In genomic region chr6:135026232-135026631, GRCm38 (mm10) we compare ENCODE assay signal across 8 mouse cellular contexts. TPM values are rescaled to one million over a fixed set of nuclear protein-coding genes. Genes with fewer than 3 reads are reported as not detected.
DNase-seq lines count a peak whose midpoint lies in the region; ATAC-seq lines count a peak whose summit lies in the region.

No protein-coding gene starts in this region.

- intact Hi-C loops in left cerebral cortex, postnatal 25 days (cut with DNase I), result loop anchor here (2.0 kb wide), 1 partner anchor 119 kb away; no protein-coding TSS in a partner anchor
- intact Hi-C loops in left cerebral cortex, postnatal 36 days (cut with DNase I), result loop anchor here (5.0 kb wide), 1 partner anchor 116 kb away; no protein-coding TSS in a partner anchor

- no peak overlapping the region for H3K4me2 ChIP-seq in intestine, embryonic 16.5 days (ENCODE audit: low read depth, low read length)

- H3K36me3 ChIP-seq in intestine, embryonic 16.5 days (ENCODE audit: control insufficient read depth, insufficient read depth, low read length), result peaks cover 13% of the 10 kb centered on the region

- no peaks in the 10 kb centered on the region for H3K9me3 ChIP-seq in intestine, embryonic 16.5 days (ENCODE audit: control insufficient read depth, low read length)

- no peak overlapping the region for H3K4me3 ChIP-seq in intestine, embryonic 16.5 days (ENCODE audit: low read length)

- peak; percentile 63 for ATAC-seq in intestine, embryonic 16.5 days
- peak; percentile 92 for ATAC-seq in megakaryocyte, adult 5-6 weeks (ENCODE audit: poor library complexity, severe bottlenecking)

- H3K9ac ChIP-seq in intestine, embryonic 16.5 days (ENCODE audit: low read depth, low read length), result no peak overlapping the region

- peak overlapping the region; percentile 62 for H3K27ac ChIP-seq in intestine, embryonic 16.5 days (ENCODE audit: low read length)

- peaks cover 8% of the 10 kb centered on the region for H3K4me1 ChIP-seq in intestine, embryonic 16.5 days (ENCODE audit: control insufficient read depth, insufficient read depth, low read length)

- peak; percentile 19 to 73 for DNase-seq in adrenal gland, adult (ENCODE audit: inconsistent age in 2 of 2, low spot score in 1 of 2)
- DNase-seq in adrenal gland, postnatal 4 days (ENCODE audit: low spot score in 2 of 2), result no peak
- peak; percentile 30 to 60 for DNase-seq in left cerebral cortex, postnatal 25 days (ENCODE audit: low spot score in 2 of 2)
- no peak for DNase-seq in left cerebral cortex, postnatal 36 days (ENCODE audit: low spot score in 2 of 2)
- peak; percentile 42 for DNase-seq in embryo, embryonic 11 days
- DNase-seq in ovary, postnatal 14 days (ENCODE audit: low spot score), result no peak

- WGBS in intestine, embryonic 16.5 days, result 19% methylated on average over 3 of the region's 3 CpGs

- no peaks in the 10 kb centered on the region for H3K27me3 ChIP-seq in intestine, embryonic 16.5 days (replicated peaks; ENCODE audit: control insufficient read depth, insufficient read depth, low read length)

RNA-seq across cellular contexts. Expression of gene Ddx47, which starts 14.8 kb away (rescaled TPM):
- 10 to 100 TPM; 74.1 to 84.0 TPM for total RNA-seq in adrenal gland, postnatal 4 days (2021)
- total RNA-seq in left cerebral cortex, postnatal 25 days (2021), result 10 to 100 TPM; 57.1 to 58.3 TPM
- total RNA-seq in left cerebral cortex, postnatal 36 days (2021), result 10 to 100 TPM; 52.9 to 63.8 TPM
- polyA plus RNA-seq in intestine, embryonic 16.5 days (2015; fragmentation: Nextera tagmentation; extraction: Ambion mirVana), result 82.3 and 95.1 TPM in 2 replicates
- 43.4 and 50.3 TPM in 2 replicates for total RNA-seq in megakaryocyte, adult 5-6 weeks (2015)
- total RNA-seq in megakaryocyte, adult 5-6 weeks (2017), result 62.6 and 74.5 TPM in 2 replicates

RNA-seq across cellular contexts. Expression of gene Gprc5a, which starts 39.2 kb away (rescaled TPM):
- 1 to 10 TPM; 1.7 to 3.0 TPM for total RNA-seq in adrenal gland, postnatal 4 days (2021)
- total RNA-seq in left cerebral cortex, postnatal 25 days (2021), result under 1 TPM; 0.37 to 0.39 TPM
- under 1 TPM; 0.30 to 0.43 TPM for total RNA-seq in left cerebral cortex, postnatal 36 days (2021)
- 8.3 and 10.8 TPM in 2 replicates for polyA plus RNA-seq in intestine, embryonic 16.5 days (2015; fragmentation: Nextera tagmentation; extraction: Ambion mirVana)
- total RNA-seq in megakaryocyte, adult 5-6 weeks (2015), result 0.16 and 0.56 TPM in 2 replicates
- 0.22 TPM in 1 of 2 replicates, not detected in the other for total RNA-seq in megakaryocyte, adult 5-6 weeks (2017)

RNA-seq across cellular contexts. Expression of gene Apold1, which starts 44.7 kb away (rescaled TPM):
- total RNA-seq in adrenal gland, postnatal 4 days (2021), result 1 to 10 TPM; 6.5 to 8.2 TPM
- total RNA-seq in left cerebral cortex, postnatal 25 days (2021), result 1 to 10 TPM; 4.1 to 4.5 TPM
- total RNA-seq in left cerebral cortex, postnatal 36 days (2021), result 1 to 10 TPM; 3.2 to 8.0 TPM
- 2.8 and 3.5 TPM in 2 replicates for polyA plus RNA-seq in intestine, embryonic 16.5 days (2015; fragmentation: Nextera tagmentation; extraction: Ambion mirVana)
- total RNA-seq in megakaryocyte, adult 5-6 weeks (2015), result 0.21 and 0.89 TPM in 2 replicates
- 0.40 and 0.49 TPM in 2 replicates for total RNA-seq in megakaryocyte, adult 5-6 weeks (2017)

Comparison
In these comparisons a context has a peak if more than half of its experiments do, and no peak if none do; other contexts are left out.
1. DNase-seq: peak in adrenal gland, adult (2 of 2), left cerebral cortex, postnatal 25 days (2 of 2) and embryo, embryonic 11 days (single experiment); none in adrenal gland, postnatal 4 days (0 of 2), left cerebral cortex, postnatal 36 days (0 of 2) and ovary, postnatal 14 days (single experiment).